Mouse (Mus musculus) layer of hippocampus, adult 11-12 months (tissue): ENCODE results near the gene Plek2.

ENCODE experiments used
- DNase-seq: peaks from one replicate; pipeline ENCODE4 v3.0.0; 2022; ENCODE audit warnings: low spot score

Plek2 gene

GRCm38 (mm10) chr12:78910684-78911461 is 4.1 kb upstream of the Plek2 start:
- DNase-seq = no peak

DNA sequence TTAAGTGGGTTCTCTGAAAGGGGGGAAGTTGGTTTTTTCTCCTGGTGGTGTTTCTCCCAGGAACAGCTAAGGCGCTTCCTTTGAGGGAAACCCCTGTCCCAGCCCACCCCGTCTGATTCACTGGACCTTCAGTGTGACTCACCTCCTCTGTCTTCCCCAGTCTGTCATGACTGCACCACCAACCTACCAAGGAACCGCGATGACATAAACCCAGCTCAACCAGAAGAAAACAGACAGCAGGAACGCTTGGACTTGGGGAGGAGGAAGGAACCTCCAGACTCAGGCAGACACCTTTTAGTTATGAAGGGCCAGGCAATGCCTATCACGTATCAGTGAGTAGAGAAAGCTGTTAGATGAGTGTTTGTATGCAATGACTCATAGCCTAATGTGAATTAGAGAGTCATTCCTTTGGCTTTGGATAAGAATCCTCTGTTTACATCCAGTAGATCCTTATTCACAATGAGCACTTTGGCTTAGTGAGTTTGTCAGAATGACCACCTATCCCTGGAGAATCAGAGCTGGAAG is 1.4 kb upstream of the Plek2 start:
- no peak for DNase-seq

- no peak for DNase-seq
Observed at GRCm38 (mm10) chr12:78904499-78904898, 2.3 kb downstream of the Plek2 start.

DNA sequence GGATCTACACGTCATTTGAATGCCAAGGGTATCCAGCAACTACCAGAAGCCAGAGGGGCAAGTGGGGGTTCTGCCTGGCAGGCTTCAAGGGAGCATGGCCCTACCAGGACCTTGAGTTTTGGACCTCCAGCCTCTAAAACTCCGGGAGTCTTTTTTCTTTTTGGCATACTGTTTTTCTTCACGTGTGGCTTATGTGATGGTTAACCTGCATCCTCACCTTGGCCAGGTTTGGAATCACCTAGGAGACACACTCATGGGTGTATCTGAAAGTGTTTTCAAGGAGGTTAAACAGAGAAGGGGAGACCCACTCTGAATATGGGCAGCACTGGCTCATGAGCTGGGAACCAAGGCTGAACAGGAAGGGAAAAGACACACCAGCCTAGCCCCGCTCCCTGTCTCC is 3.5 kb downstream of the Plek2 start:
- DNase-seq = no peak

DNA sequence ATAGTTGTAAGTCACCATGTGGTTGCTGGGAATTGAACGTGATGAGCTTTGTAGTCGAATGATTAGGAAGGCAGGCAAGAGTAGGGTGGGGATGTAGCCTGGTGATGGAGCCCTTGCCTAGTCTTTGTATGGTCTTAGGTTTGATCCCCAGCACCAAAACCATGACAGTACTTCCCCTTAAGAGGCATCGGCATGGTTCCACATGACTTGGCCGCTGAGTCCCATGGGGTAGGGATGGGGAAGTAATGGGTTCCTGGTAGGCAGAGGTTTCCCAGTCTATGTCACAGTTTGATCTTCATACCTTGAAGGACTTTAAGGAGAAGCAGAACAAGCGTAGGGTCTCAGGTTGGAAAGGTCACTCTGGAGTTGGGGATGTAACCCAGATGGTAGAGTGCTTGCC is 5.3 kb downstream of the Plek2 start:
- no peak for DNase-seq

DNA sequence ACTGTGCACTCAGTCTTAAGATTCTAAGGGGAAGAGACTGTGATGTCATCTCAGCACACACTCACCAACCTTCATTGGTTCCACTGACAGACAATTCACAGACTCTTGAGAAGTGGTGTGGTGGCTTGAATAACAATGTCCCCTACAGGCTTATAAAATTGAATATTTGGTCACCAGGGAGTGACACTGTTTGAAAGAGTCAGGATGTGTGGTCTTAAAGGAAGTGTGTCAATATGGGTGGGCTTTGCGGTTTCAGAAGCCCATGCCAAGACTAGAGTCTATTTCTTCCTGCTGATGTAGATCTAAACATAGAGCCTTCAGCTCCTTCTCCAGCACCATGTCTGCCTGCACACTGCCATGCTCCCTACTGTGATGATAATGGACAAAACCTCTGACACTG is 8.9 kb downstream of the Plek2 start:
- DNase-seq = no peak

GRCm38 (mm10) chr12:78891149-78891548 is 15.6 kb downstream of the Plek2 start:
- DNase-seq = no peak

- no peak for DNase-seq
Observed at GRCm38 (mm10) chr12:78890062-78890461, 16.7 kb downstream of the Plek2 start.

- DNase-seq = no peak
Observed at GRCm38 (mm10) chr12:78874581-78874980, 32.2 kb downstream of the Plek2 start.

DNA sequence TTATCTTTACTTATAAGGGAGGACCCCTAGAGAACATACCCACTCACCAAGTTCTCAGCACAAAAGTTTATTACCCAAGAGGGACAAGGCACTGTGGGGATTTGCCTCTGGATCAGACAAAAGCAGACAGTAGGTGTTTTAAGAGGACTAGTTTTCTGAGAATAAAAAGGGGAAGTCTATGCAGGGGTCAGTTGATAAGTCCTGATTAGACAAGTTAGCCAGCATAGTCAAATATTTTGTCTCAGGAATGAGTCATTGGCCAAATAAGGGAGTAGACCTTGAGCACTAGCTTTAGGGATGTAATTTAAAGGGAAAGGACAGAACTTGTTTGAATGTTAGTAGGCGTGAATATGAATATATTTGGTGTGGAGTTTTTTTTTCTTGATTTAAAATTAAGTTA is 38.6 kb downstream of the Plek2 start:
- DNase-seq = no peak

DNA sequence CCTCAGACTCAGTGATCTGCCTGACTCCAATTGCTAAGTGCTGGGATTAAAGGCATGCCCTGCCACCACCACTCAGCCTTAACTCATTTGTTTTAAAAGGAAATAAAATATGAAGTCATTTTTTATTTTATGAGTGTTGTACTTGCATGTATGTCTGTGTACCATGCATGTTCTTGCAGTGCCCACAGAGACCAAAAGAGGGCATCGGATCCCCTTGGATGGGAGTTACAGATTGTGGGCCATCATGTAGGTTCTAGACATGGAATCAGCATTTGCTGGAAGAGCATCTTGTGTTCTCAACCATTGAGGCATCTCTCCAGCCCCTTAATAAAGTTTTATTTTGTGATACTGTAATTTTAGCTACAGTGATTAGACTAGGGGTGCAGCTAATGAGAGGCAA is 41.3 kb downstream of the Plek2 start:
- no peak for DNase-seq

GRCm38 (mm10) chr12:78862254-78862730 is 44.5 kb downstream of the Plek2 start:
- no peak for DNase-seq

GRCm38 (mm10) chr12:78861496-78862253 is 45.1 kb downstream of the Plek2 start, which contains the start of the genes Atp6v1d and Eif2s1:
Gene Atp6v1d (minus strand): TSS chr12:78861638.
Gene Eif2s1 (plus strand): TSS chr12:78861819.
- peak; percentile 98 for DNase-seq

DNA sequence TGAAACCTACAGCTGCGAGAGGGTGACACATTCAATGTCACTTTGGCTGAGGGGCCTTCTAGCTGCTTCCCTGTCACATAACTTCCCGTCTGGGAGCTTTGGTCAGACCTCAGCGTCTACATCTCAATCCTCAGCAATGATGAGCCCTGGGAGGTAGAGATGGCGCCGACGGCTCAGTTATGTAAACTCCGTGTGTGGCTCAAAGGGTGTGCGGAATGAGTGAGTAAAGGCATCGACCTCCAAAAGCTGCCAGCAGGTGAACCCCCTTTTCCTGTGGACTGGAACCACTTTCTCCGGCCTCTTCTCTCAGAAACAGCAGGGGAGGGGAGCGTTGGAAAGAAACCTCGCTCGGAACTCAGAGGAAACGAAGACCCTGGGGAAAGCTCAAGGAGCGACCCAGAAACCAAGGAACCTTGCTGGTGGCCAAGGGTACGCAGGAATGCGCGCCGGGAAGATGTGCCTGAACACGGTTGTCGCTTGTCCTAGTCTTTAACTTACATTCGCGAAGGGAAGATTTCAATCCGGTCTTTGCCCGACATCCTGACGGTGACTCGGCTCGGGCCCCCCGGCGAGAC is 45.8 kb downstream of the Plek2 start:
- no peak for DNase-seq

- no peak for DNase-seq
Observed at GRCm38 (mm10) chr12:78848246-78848645, 58.5 kb downstream of the Plek2 start.

DNA sequence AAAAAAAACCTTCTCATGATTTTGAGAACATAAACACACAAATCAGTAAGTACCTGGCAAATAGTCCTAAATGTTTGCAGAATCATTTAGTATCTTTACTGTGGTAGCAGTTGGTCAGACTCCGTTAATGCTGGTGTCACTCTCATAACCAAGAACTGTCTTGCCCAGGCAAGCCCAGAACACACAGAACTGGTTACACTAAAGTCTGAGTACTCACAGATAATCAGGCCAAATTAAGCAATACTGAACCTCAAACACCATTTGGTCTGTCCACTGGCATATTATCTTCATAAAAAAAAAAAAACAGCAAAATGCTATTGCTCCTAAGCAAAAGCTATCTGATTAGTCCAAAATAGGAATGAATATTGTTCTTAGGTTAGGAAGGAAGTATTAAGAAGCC is 64.3 kb downstream of the Plek2 start:
- DNase-seq = no peak

GRCm38 (mm10) chr12:78839906-78840305 is 66.9 kb downstream of the Plek2 start:
- DNase-seq = no peak
